ENCODE assay signal across 9 mouse cellular contexts in the genomic region with DNA sequence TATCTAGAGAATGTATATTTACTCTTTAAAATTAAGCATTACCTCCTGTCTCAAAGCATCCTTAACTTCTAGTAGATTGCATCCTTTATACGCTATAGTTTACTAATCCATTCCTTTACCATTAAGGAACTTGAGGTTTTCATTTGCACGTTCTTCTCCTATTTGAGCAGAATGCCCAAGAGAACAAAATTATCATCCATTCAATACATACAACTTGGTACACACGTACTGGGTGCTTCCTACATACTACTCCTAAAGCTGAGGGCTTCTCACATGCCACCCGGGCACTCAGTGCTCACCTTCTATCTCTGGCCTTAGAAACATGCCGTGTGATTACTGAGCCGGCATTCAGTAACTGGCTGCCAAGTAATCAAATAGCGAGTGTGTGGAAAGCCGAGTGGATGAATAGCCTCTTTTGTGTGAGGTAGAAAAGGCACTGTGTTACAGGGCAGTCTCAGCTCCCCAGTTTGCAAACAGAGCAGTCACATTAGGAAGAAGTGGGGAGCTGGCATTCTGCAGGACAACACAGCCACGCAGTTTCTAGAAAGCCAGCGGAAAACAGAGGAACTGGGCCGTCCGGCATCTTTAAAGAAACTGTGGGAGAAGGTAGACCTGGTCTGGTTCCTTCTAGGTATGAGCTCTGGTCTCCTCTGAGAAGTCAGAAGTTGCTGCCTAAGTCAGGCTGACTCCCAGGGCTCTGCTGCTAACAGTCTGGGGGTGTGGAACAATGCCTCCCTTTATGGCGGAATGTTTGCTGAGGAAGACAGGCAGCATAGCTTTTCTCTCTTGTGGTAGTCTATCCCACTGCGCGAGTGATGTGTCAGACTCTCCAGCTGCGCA. TPM values are rescaled to one million over a fixed set of nuclear protein-coding genes. Genes with fewer than 3 reads are reported as not detected.
DNase-seq lines count a peak whose midpoint lies in the region; ATAC-seq and TF ChIP-seq lines count a peak whose summit lies in the region.
"Had no signal": no experiment of that assay in that cellular context is flagged by ENCODE, and none has a peak within 500 bp of the region (broad histone marks: within the 10 kb centered on the region; RNA-seq: fewer than 3 reads in every experiment).

No protein-coding gene starts in this region.

- 25% methylated on average over 16 of the region's 16 CpGs for WGBS in lung, embryonic 14.5 days
- WGBS in forebrain, embryonic 12.5 days: 11% methylated on average over 16 of the region's 16 CpGs
- WGBS in stomach, embryonic 15.5 days: 35% methylated on average over 16 of the region's 16 CpGs
- WGBS in kidney, embryonic 14.5 days: 43% methylated on average over 16 of the region's 16 CpGs

- H3K4me2 ChIP-seq in lung, embryonic 14.5 days: peak overlapping the region; percentile 45
- H3K4me2 ChIP-seq in forebrain, embryonic 12.5 days: peak overlapping the region; percentile 43
- H3K4me2 ChIP-seq in stomach, embryonic 15.5 days: peak overlapping the region; percentile 37
- H3K4me2 ChIP-seq in kidney, embryonic 14.5 days (replicated peaks; ENCODE audit: low read depth, low read length): no peak overlapping the region

- peak overlapping the region; percentile 84 for H3K27ac ChIP-seq in lung, embryonic 14.5 days (ENCODE audit: low read depth)
- H3K27ac ChIP-seq in forebrain, embryonic 12.5 days: peak overlapping the region; percentile 63; the same call in 1 of the 2 replicates
- peak overlapping the region; percentile 65 for H3K27ac ChIP-seq in stomach, embryonic 15.5 days
- no peak overlapping the region for H3K27ac ChIP-seq in kidney, embryonic 14.5 days (ENCODE audit: low read depth, low read length)

- peak overlapping the region; percentile 29; the same call in 1 of the 2 replicates for H3K9ac ChIP-seq in lung, embryonic 14.5 days
- no peak overlapping the region for H3K9ac ChIP-seq in forebrain, embryonic 12.5 days
- H3K9ac ChIP-seq in stomach, embryonic 15.5 days: no peak overlapping the region
- H3K9ac ChIP-seq in kidney, embryonic 14.5 days (ENCODE audit: low read depth, low read length): no peak overlapping the region

- H3K36me3 ChIP-seq in lung, embryonic 14.5 days (ENCODE audit: insufficient read depth): no peaks in the 10 kb centered on the region
- H3K36me3 ChIP-seq in forebrain, embryonic 12.5 days (replicated peaks): no peaks in the 10 kb centered on the region
- H3K36me3 ChIP-seq in stomach, embryonic 15.5 days: no peaks in the 10 kb centered on the region
- H3K36me3 ChIP-seq in kidney, embryonic 14.5 days (ENCODE audit: control insufficient read depth, insufficient read depth, low read length): no peaks in the 10 kb centered on the region

- no peaks in the 10 kb centered on the region for H3K9me3 ChIP-seq in lung, embryonic 14.5 days (ENCODE audit: low read depth, low read length)
- 0 out of 2 replicates have a peak, but pooled peaks cover 4% of the 10 kb centered on the region for H3K9me3 ChIP-seq in forebrain, embryonic 12.5 days
- H3K9me3 ChIP-seq in stomach, embryonic 15.5 days: no peaks in the 10 kb centered on the region
- H3K9me3 ChIP-seq in kidney, embryonic 14.5 days (ENCODE audit: control insufficient read depth, low read length): no peaks in the 10 kb centered on the region

- TF ChIP-seq CTCF in lung, embryonic 14.5 days (IDR thresholded peaks at IDR 0.05; ENCODE audit: low read depth): no peak

- H3K4me3 ChIP-seq in lung, embryonic 14.5 days (ENCODE audit: low read depth, low read length): no peak overlapping the region
- H3K4me3 ChIP-seq in forebrain, embryonic 12.5 days (replicated peaks): peak overlapping the region; percentile 19
- 0 out of 2 replicates have a peak overlapping the region, but pooled peaks have one; percentile 6 for H3K4me3 ChIP-seq in stomach, embryonic 15.5 days (replicated peaks)
- H3K4me3 ChIP-seq in kidney, embryonic 14.5 days (ENCODE audit: low read length): no peak overlapping the region
- H3K4me3 ChIP-seq: megakaryocyte, embryonic 14.5 days had no signal

- no peaks in the 10 kb centered on the region for H3K4me1 ChIP-seq in lung, embryonic 14.5 days (ENCODE audit: insufficient read depth)
- H3K4me1 ChIP-seq in forebrain, embryonic 12.5 days: peaks cover 14% of the 10 kb centered on the region
- no peaks in the 10 kb centered on the region for H3K4me1 ChIP-seq in stomach, embryonic 15.5 days
- H3K4me1 ChIP-seq in kidney, embryonic 14.5 days (ENCODE audit: control insufficient read depth, insufficient read depth, low read length): no peaks in the 10 kb centered on the region

- peak; percentile 44 for DNase-seq in lung, embryonic 14.5 days
- DNase-seq in lung, postnatal 4 days: no peak
- DNase-seq in layer of hippocampus, postnatal 36 days: peak; percentile 23 to 41
- DNase-seq in natural killer cell, adult 2 months (ENCODE audit: low spot score in 2 of 2): no peak

- ATAC-seq in lung, embryonic 14.5 days (ENCODE audit: insufficient read depth): peak; percentile 76
- ATAC-seq in forebrain, embryonic 12.5 days (ENCODE audit: low FRiP score): peak; percentile 64
- peak; percentile 76 for ATAC-seq in stomach, embryonic 15.5 days (ENCODE audit: insufficient read depth, low FRiP score, low read depth)
- ATAC-seq in kidney, embryonic 14.5 days (ENCODE audit: low FRiP score, low TSS enrichment): no peak
- ATAC-seq in activated CD4-positive, CD25-positive, alpha-beta regulatory T cell, adult 4 months: no peak

- H3K27me3 ChIP-seq in lung, embryonic 14.5 days (ENCODE audit: insufficient read depth, low read length): no peaks in the 10 kb centered on the region
- H3K27me3 ChIP-seq in forebrain, embryonic 12.5 days: peaks cover 79% of the 10 kb centered on the region
- no peaks in the 10 kb centered on the region for H3K27me3 ChIP-seq in stomach, embryonic 15.5 days (replicated peaks)
- H3K27me3 ChIP-seq in kidney, embryonic 14.5 days (ENCODE audit: control insufficient read depth, insufficient read depth, low read length): no peaks in the 10 kb centered on the region

RNA-seq across cellular contexts. Expression of a gene that starts 16.9 kb away (rescaled TPM):
- polyA plus RNA-seq in lung, embryonic 14.5 days (2014; fragmentation: Nextera tagmentation; extraction: Ambion mirVana): 4.8 and 8.7 TPM in 2 replicates
- 9.3 and 9.4 TPM in 2 replicates for polyA plus RNA-seq in forebrain, embryonic 12.5 days (2016; fragmentation: Nextera tagmentation; extraction: Ambion mirVana)
- 10 to 100 TPM; 34.7 to 39.0 TPM for total RNA-seq in layer of hippocampus, postnatal 36 days (2021)
- 10.2 and 11.1 TPM in 2 replicates for polyA plus RNA-seq in stomach, embryonic 15.5 days (2015; fragmentation: Nextera tagmentation; extraction: Ambion mirVana)
- polyA plus RNA-seq in kidney, embryonic 14.5 days (2014; fragmentation: Nextera tagmentation; extraction: Ambion mirVana): 8.9 and 10.8 TPM in 2 replicates
- 10 to 100 TPM; 26.9 to 33.6 TPM for polyA plus RNA-seq in activated CD4-positive, CD25-positive, alpha-beta regulatory T cell, adult 4 months (2017; shearing (Covaris generic))

RNA-seq across cellular contexts. Expression of a gene that starts 28.2 kb away (rescaled TPM):
- polyA plus RNA-seq in lung, embryonic 14.5 days (2014; fragmentation: Nextera tagmentation; extraction: Ambion mirVana): 153 and 158 TPM in 2 replicates
- polyA plus RNA-seq in forebrain, embryonic 12.5 days (2016; fragmentation: Nextera tagmentation; extraction: Ambion mirVana): 203 and 207 TPM in 2 replicates
- total RNA-seq in layer of hippocampus, postnatal 36 days (2021): 100 to 1,000 TPM; 131 to 134 TPM
- polyA plus RNA-seq in stomach, embryonic 15.5 days (2015; fragmentation: Nextera tagmentation; extraction: Ambion mirVana): 138 and 153 TPM in 2 replicates
- 105 and 153 TPM in 2 replicates for polyA plus RNA-seq in kidney, embryonic 14.5 days (2014; fragmentation: Nextera tagmentation; extraction: Ambion mirVana)
- polyA plus RNA-seq in activated CD4-positive, CD25-positive, alpha-beta regulatory T cell, adult 4 months (2017; shearing (Covaris generic)): 10 to 100 TPM; 30.6 to 36.7 TPM

RNA-seq across cellular contexts. Expression of a gene that starts 37.2 kb away (rescaled TPM):
- polyA plus RNA-seq in lung, embryonic 14.5 days (2014; fragmentation: Nextera tagmentation; extraction: Ambion mirVana): 4.6 and 4.7 TPM in 2 replicates
- 1.8 and 2.0 TPM in 2 replicates for polyA plus RNA-seq in forebrain, embryonic 12.5 days (2016; fragmentation: Nextera tagmentation; extraction: Ambion mirVana)
- total RNA-seq in layer of hippocampus, postnatal 36 days (2021): 1 to 10 TPM; 4.0 to 5.1 TPM
- polyA plus RNA-seq in stomach, embryonic 15.5 days (2015; fragmentation: Nextera tagmentation; extraction: Ambion mirVana): 7.5 and 7.9 TPM in 2 replicates
- 1.8 and 3.6 TPM in 2 replicates for polyA plus RNA-seq in kidney, embryonic 14.5 days (2014; fragmentation: Nextera tagmentation; extraction: Ambion mirVana)
- 10 to 100 TPM in 1 of 2 experiments, 1 to 10 TPM in 1; 9.7 to 12.7 TPM for polyA plus RNA-seq in activated CD4-positive, CD25-positive, alpha-beta regulatory T cell, adult 4 months (2017; shearing (Covaris generic))

Comparison
In these comparisons a context has a peak if more than half of its experiments do, and no peak if none do; other contexts are left out.
1. DNase-seq: peak in lung, embryonic 14.5 days (single experiment) and layer of hippocampus, postnatal 36 days (2 of 2); none in lung, postnatal 4 days (0 of 2) and natural killer cell, adult 2 months (0 of 2).
2. ATAC-seq: peak in lung, embryonic 14.5 days (single experiment), forebrain, embryonic 12.5 days (single experiment) and stomach, embryonic 15.5 days (single experiment); none in kidney, embryonic 14.5 days (single experiment) and activated CD4-positive, CD25-positive, alpha-beta regulatory T cell, adult 4 months (single experiment).
3. H3K4me3 ChIP-seq: peak in forebrain, embryonic 12.5 days (single experiment) and stomach, embryonic 15.5 days (single experiment); none in lung, embryonic 14.5 days (single experiment) and kidney, embryonic 14.5 days (single experiment).